Mouse (Mus musculus) frontal cortex, adult (tissue): Measurements from ENCODE around the gene Hist1h2ai.
"Not testable (repeated sequence)": the region's sequence is repeated elsewhere in the genome, so short reads cannot be mapped to it uniquely, and the experiment has no call there.

Source experiments
- ATAC-seq: cut with Nextera tagmentation; 2 replicates; pipeline ENCODE4 v1.9.2; 2017; ENCODE audit warnings: mild to moderate bottlenecking, moderate library complexity, mixed read lengths; ENCODE audit not compliant: low TSS enrichment

Gene Hist1h2ai

GRCm38 (mm10) chr13:21715864-21716539, at the start of gene Hist1h2ai, which contains the start of gene Hist1h2bl:
Gene Hist1h2ai, plus strand, starts transcription at chr13:21716422.
Gene Hist1h2bl, minus strand, starts transcription at chr13:21716143.
- ATAC-seq, result peak; percentile 96

DNA sequence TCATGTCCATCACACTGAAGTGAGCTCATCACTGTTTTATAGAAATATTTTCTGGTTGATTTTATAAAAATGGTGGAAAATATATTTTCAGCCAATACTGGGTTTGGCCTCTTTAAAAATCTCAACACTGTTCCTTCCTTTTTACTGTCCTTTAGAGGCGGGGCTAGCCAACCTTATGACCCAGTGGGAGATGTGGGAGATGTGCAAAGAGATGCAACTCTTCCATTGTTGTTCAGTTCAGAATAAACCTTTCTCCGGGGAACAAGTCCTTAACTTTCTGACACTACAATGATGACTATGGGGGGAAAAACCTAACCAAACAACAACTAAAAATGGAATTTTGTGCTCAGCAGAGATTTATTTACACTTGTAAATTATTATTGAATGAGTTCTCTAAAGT, 38.9 kb upstream of the Hist1h2ai start, which contains the start of gene Olfr1360:
Gene Olfr1360, minus strand, starts transcription at position 101 of the 400 bp plus-strand sequence.
- ATAC-seq, result no peak

GRCm38 (mm10) chr13:21697811-21698210, 18.4 kb upstream of the Hist1h2ai start, which contains the start of gene Olfr1359:
Gene Olfr1359, plus strand, starts transcription at chr13:21698111.
- no peak for ATAC-seq

GRCm38 (mm10) chr13:21706669-21707068, 9.6 kb upstream of the Hist1h2ai start:
- no peak for ATAC-seq

GRCm38 (mm10) chr13:21710031-21710711, 6.1 kb upstream of the Hist1h2ai start:
- peak; percentile 90 for ATAC-seq

GRCm38 (mm10) chr13:21710821-21711525, 5.2 kb upstream of the Hist1h2ai start:
- peak; percentile 42 for ATAC-seq

- ATAC-seq, result no peak
Observed at GRCm38 (mm10) chr13:21711698-21712097, 4.5 kb upstream of the Hist1h2ai start.

DNA sequence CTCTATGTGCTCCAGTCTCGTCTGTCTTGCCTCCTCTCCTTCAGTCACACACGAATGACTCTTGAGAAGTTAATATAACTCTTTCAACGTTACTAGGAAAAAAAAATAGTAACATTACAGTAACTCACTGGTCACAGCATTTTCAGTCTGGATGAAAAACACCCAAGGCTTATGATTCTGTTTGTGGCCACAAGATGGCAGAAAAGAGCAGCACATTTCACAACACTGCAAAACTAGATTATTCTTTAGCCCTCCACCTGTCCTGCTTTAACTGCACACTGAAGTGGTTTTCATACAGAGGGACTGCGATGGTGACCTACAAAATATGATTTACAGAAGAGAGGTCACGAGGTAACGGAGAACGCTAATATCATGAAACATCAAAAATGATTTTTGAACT, 1.5 kb upstream of the Hist1h2ai start:
- peak; percentile 35 for ATAC-seq

DNA sequence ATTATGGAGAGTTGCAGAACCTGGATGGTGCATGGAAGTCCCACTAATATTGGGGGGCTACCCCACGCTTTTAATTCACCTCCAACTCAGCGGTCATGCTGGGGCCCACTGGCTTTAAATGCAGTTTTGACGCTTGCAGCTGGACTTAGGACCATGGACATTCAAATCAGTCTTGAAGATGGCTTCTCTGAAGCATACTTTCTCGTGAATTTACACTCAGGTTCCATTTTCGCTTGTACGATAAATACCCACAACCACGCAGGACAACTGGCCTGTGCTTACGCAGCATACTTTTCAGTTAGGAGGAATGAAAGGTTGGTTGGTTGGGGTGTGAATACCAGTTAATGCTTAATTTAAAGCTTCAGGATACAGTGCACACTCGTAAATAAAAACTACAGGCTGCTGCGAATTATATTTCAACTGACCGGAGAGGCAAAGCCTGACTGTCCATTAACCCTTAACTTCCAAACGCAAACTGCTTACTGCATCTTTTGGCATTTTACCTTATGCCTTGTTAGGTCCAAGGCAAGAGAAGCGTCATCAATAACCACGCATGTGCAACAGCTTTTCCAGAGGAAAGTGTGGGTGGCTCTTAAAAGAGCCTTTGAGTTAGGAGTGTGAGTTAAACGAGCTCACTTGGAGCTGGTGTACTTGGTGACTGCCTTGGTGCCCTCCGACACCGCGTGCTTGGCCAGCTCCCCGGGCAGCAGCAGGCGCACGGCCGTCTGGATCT, 925 bp upstream of the Hist1h2ai start:
- ATAC-seq, result peak; percentile 27; the same call in 1 of the 2 replicates

DNA sequence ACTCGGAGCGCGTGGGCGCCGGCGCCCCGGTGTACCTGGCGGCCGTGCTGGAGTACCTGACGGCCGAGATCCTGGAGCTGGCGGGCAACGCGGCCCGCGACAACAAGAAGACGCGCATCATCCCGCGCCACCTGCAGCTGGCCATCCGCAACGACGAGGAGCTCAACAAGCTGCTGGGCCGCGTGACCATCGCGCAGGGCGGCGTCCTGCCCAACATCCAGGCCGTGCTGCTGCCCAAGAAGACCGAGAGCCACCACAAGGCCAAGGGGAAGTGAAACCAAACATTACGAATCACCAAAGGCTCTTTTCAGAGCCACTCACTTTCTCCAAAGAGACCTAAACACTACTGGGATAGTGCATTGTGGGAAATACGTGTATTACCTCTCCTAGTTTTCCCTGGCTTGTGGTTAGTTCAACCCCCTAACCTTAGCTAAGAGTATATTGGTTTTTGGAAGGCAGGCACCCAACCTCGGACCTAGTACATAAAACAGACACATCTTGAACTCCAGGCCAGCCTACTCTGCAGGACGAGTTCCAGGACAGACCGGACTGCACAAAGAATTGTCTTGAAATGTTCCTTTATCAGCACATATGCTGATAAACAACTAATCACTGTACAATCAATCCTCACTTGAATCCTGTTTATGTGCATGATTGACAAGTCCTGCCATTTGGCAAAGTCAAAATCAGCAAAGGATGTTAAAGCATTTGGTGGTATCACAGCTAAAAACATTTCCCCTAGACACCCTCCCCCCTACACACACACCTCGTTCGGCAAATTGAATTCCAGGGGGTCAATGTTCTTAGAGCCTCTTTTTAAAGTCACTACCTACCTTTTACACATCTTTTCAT, 544 bp downstream of the Hist1h2ai start:
- peak; percentile 35 for ATAC-seq

- ATAC-seq, result peak; percentile 66
Observed at GRCm38 (mm10) chr13:21717397-21718357, 1.5 kb downstream of the Hist1h2ai start, which contains the start of gene Hist1h3h. Gene Hist1h3h, plus strand, starts transcription at chr13:21717659.

- no peak for ATAC-seq
Observed at GRCm38 (mm10) chr13:21718381-21719080, 2.3 kb downstream of the Hist1h2ai start.

GRCm38 (mm10) chr13:21721107-21721756, 5.0 kb downstream of the Hist1h2ai start:
- ATAC-seq, result not testable (repeated sequence)

- ATAC-seq, result peak; percentile 100
Observed at GRCm38 (mm10) chr13:21721757-21722372, 5.6 kb downstream of the Hist1h2ai start, which contains the start of gene Hist1h2bm. Gene Hist1h2bm, plus strand, starts transcription at chr13:21722044.

- no peak for ATAC-seq
Observed at GRCm38 (mm10) chr13:21722373-21722925, 6.2 kb downstream of the Hist1h2ai start.

GRCm38 (mm10) chr13:21722993-21723836, 7.0 kb downstream of the Hist1h2ai start:
- no peak for ATAC-seq
